ENCODE assay signal across 8 mouse cellular contexts in the genomic region with DNA sequence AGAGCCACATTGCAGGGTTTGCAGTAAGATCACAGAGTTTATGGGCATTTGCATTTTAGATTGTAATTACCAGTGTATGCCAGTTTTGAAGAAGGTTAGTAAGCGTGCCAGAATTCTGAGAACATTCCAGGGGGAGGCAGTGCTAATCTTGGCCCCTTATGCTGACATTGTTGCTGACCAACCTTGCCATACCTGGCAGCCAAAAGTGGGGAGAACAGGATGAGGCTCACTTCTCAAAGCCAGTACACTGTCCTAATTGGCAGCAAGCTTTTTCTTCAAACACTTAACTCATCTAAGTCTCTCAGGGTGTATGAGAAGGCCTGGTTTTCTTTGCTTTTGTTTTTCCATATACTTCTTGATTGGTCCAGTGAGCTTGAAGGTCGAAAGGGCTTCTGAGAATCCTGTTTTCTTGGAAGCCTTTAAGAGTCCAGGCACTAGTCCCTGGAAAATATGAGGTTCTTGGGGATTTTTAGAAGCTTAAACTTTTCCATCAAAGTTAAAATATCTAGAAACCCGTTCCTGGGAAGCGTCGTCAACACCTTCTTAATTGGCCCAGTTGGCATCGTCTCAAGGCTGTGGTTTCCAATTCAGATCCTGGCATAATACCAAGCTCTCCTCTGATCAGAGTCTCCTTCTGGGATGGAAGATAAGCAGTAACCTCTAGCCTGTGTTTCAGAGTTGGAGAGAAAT.
DNase-seq lines count a peak whose midpoint lies in the region; ATAC-seq and TF ChIP-seq lines count a peak whose summit lies in the region.

No protein-coding gene starts in this region.

- no peak overlapping the region for H3K9ac ChIP-seq in midbrain, postnatal 0 days (replicated peaks; ENCODE audit: low read length, poor library complexity, severe bottlenecking)
- H3K9ac ChIP-seq in midbrain, embryonic 16.5 days (ENCODE audit: low read depth, low read length), result no peak overlapping the region
- H3K9ac ChIP-seq in heart, adult 2 months (ENCODE audit: low read depth, low read length), result no peak overlapping the region
- H3K9ac ChIP-seq in stomach, embryonic 15.5 days, result no peak overlapping the region

- no peak for TF ChIP-seq EP300 in heart, adult 2 months (IDR thresholded peaks at IDR 0.05; ENCODE audit: insufficient read depth, low read depth, low read length)

- no peaks in the 10 kb centered on the region for H3K4me1 ChIP-seq in midbrain, postnatal 0 days (ENCODE audit: insufficient read depth, low read length)
- no peaks in the 10 kb centered on the region for H3K4me1 ChIP-seq in midbrain, embryonic 16.5 days (ENCODE audit: control insufficient read depth, insufficient read depth, low read length)
- H3K4me1 ChIP-seq in heart, adult 2 months (ENCODE audit: control insufficient read depth, insufficient read depth, low read length), result peaks cover 6% of the 10 kb centered on the region
- H3K4me1 ChIP-seq in stomach, embryonic 15.5 days, result no peaks in the 10 kb centered on the region; the same call in 1 of the 2 replicates

- peak; percentile 54 for DNase-seq in midbrain, postnatal 0 days (ENCODE audit: low spot score)
- peak in 1 of 2 experiments; percentile 66 for DNase-seq in heart, adult 2 months
- DNase-seq in kidney, postnatal 10 days, result peak; percentile 38
- no peak for DNase-seq in left cerebral cortex, adult 11 months (ENCODE audit: low spot score)
- DNase-seq in left cerebral cortex, postnatal 4 days, result no peak
- no peak for DNase-seq in cerebellum, adult 11-12 months

- no peak for TF ChIP-seq POLR2A in heart, adult 2 months (IDR thresholded peaks at IDR 0.05; ENCODE audit: insufficient read depth, low read depth, low read length)

- no peak for ATAC-seq in midbrain, postnatal 0 days (ENCODE audit: low FRiP score)
- no peak for ATAC-seq in midbrain, embryonic 16.5 days
- ATAC-seq in stomach, embryonic 15.5 days (ENCODE audit: insufficient read depth, low FRiP score, low read depth), result no peak

- WGBS in midbrain, postnatal 0 days, result 63% methylated on average over 6 of the region's 6 CpGs
- whole genome bisulfite sequencing in midbrain, embryonic 16.5 days, result 68% methylated on average over 6 of the region's 6 CpGs
- 22% methylated on average over 6 of the region's 6 CpGs for WGBS in heart, adult 2 months
- 66% methylated on average over 6 of the region's 6 CpGs for WGBS in stomach, embryonic 15.5 days

- no peak overlapping the region for H3K4me3 ChIP-seq in midbrain, postnatal 0 days (ENCODE audit: low read depth, low read length)
- H3K4me3 ChIP-seq in midbrain, embryonic 16.5 days (ENCODE audit: low read depth, low read length), result no peak overlapping the region
- H3K4me3 ChIP-seq in heart, adult 2 months, result no peak overlapping the region
- no peak overlapping the region for H3K4me3 ChIP-seq in stomach, embryonic 15.5 days (replicated peaks)

- no peak overlapping the region for H3K27ac ChIP-seq in midbrain, postnatal 0 days (ENCODE audit: low read depth, low read length)
- H3K27ac ChIP-seq in midbrain, embryonic 16.5 days (ENCODE audit: low read length), result no peak overlapping the region
- peak overlapping the region; percentile 47 for H3K27ac ChIP-seq in heart, adult 2 months
- peak overlapping the region; percentile 11; the same call in 1 of the 2 replicates for H3K27ac ChIP-seq in stomach, embryonic 15.5 days

- no peaks in the 10 kb centered on the region for H3K9me3 ChIP-seq in midbrain, postnatal 0 days (ENCODE audit: low read length)
- H3K9me3 ChIP-seq in midbrain, embryonic 16.5 days (replicated peaks; ENCODE audit: control insufficient read depth, low read length, poor library complexity, severe bottlenecking), result no peaks in the 10 kb centered on the region
- no peaks in the 10 kb centered on the region for H3K9me3 ChIP-seq in stomach, embryonic 15.5 days

- TF ChIP-seq CTCF in midbrain, postnatal 0 days (IDR thresholded peaks at IDR 0.05), result no peak
- TF ChIP-seq CTCF in heart, adult 2 months (IDR thresholded peaks at IDR 0.05), result no peak

- intact Hi-C loops in heart, adult 2 months (cut with DNase I), result no loop called here
- intact Hi-C loops in left cerebral cortex, postnatal 4 days (cut with DNase I), result no loop called here

- H3K36me3 ChIP-seq in midbrain, postnatal 0 days (ENCODE audit: insufficient read depth, low read length), result no peaks in the 10 kb centered on the region
- no peaks in the 10 kb centered on the region for H3K36me3 ChIP-seq in midbrain, embryonic 16.5 days (ENCODE audit: control insufficient read depth, insufficient read depth, low read length)
- peaks cover 4% of the 10 kb centered on the region; the same call in 1 of the 2 replicates for H3K36me3 ChIP-seq in heart, adult 2 months (ENCODE audit: control insufficient read depth, insufficient read depth, low read length)
- H3K36me3 ChIP-seq in stomach, embryonic 15.5 days, result no peaks in the 10 kb centered on the region

- H3K4me2 ChIP-seq in midbrain, postnatal 0 days (ENCODE audit: low read depth, low read length, poor library complexity, severe bottlenecking), result no peak overlapping the region
- H3K4me2 ChIP-seq in midbrain, embryonic 16.5 days (ENCODE audit: low read length), result no peak overlapping the region
- no peak overlapping the region for H3K4me2 ChIP-seq in stomach, embryonic 15.5 days

- no peaks in the 10 kb centered on the region for H3K79me2 ChIP-seq in heart, adult 2 months (replicated peaks; ENCODE audit: control insufficient read depth, insufficient read depth, low read length)

- no peaks in the 10 kb centered on the region for H3K27me3 ChIP-seq in midbrain, postnatal 0 days (ENCODE audit: insufficient read depth, low read length)
- H3K27me3 ChIP-seq in midbrain, embryonic 16.5 days (ENCODE audit: control insufficient read depth, insufficient read depth, low read depth, low read length), result no peaks in the 10 kb centered on the region
- H3K27me3 ChIP-seq in heart, adult 2 months (ENCODE audit: control insufficient read depth, insufficient read depth, low read length), result no peaks in the 10 kb centered on the region
- no peaks in the 10 kb centered on the region for H3K27me3 ChIP-seq in stomach, embryonic 15.5 days (replicated peaks)

Comparison
In these comparisons a context has a peak if more than half of its experiments do, and no peak if none do; other contexts are left out.
1. DNase-seq: peak in midbrain, postnatal 0 days (single experiment) and kidney, postnatal 10 days (single experiment); none in left cerebral cortex, adult 11 months (single experiment), left cerebral cortex, postnatal 4 days (single experiment) and cerebellum, adult 11-12 months (single experiment).
2. H3K27ac ChIP-seq: peak in heart, adult 2 months (single experiment) and stomach, embryonic 15.5 days (single experiment); none in midbrain, postnatal 0 days (single experiment) and midbrain, embryonic 16.5 days (single experiment).